Mouse (Mus musculus): ENCODE results near the gene Hoxd1. TPM values are rescaled to one million over a fixed set of nuclear protein-coding genes. Genes with fewer than 3 reads are reported as not detected.

Hoxd1 gene
- polyA plus RNA-seq, 2 experiments = not detected

- Histone ChIP-seq H3K27me3 (ENCODE audit: control insufficient read depth, insufficient read depth, low read length) (peaks cover 91% of the 10 kb centered on the region), H3K4me3 (ENCODE audit: insufficient read depth in 1 of 2, low read depth in 2 of 2, low read length in 2 of 2) (no peak overlapping the region)
- TF ChIP-seq EP300 (IDR thresholded peaks at IDR 0.05; ENCODE audit: low read depth) (no peak), CTCF (IDR thresholded peaks at IDR 0.05; ENCODE audit: low read depth) (no peak)
These were observed 15.8 kb upstream of the Hoxd1 start for GRCm38 (mm10) chr2:74747006-74747405.

GRCm38 (mm10) chr2:74747661-74748141, 15.1 kb upstream of the Hoxd1 start:
- H3K27me3 ChIP-seq (ENCODE audit: control insufficient read depth, insufficient read depth, low read length) = peaks cover 94% of the 10 kb centered on the region
- H3K9me3 ChIP-seq (ENCODE audit: control insufficient read depth, low read length) = no peaks in the 10 kb centered on the region
- ATAC-seq (ENCODE audit: insufficient read depth) (no peak), DNase-seq (ENCODE audit: low read depth in 3 of 3, low spot score in 3 of 3) (no peak)
- no peak for TF ChIP-seq EP300 (IDR thresholded peaks at IDR 0.05; ENCODE audit: low read depth)
- TF ChIP-seq CTCF (IDR thresholded peaks at IDR 0.05; ENCODE audit: low read depth) = no peak
- H3K4me1 ChIP-seq (replicated peaks; ENCODE audit: control insufficient read depth in 2 of 2, insufficient read depth in 2 of 2, low read length in 1 of 2) = no peaks in the 10 kb centered on the region
- H3K27ac ChIP-seq = no peak overlapping the region
- no peak overlapping the region for H3K9ac ChIP-seq (replicated peaks)
- WGBS (ENCODE audit: insufficient replicate concordance) = 18% methylated on average over 11 of the region's 11 CpGs
- H3K4me3 ChIP-seq (ENCODE audit: insufficient read depth in 1 of 2, low read depth in 2 of 2, low read length in 2 of 2) = no peak overlapping the region
- no peaks in the 10 kb centered on the region for H3K36me3 ChIP-seq (replicated peaks; ENCODE audit: control insufficient read depth, insufficient read depth, low read depth)
- no peak overlapping the region for H3K4me2 ChIP-seq (ENCODE audit: low read depth)

More at GRCm38 (mm10) chr2:74747006-74747405, 15.8 kb upstream of the Hoxd1 start:
- ATAC-seq (ENCODE audit: insufficient read depth) (no peak), DNase-seq (ENCODE audit: low read depth in 3 of 3, low spot score in 3 of 3) (no peak)
- H3K9me3 ChIP-seq (ENCODE audit: control insufficient read depth, low read length) = no peaks in the 10 kb centered on the region
- no peaks in the 10 kb centered on the region for H3K36me3 ChIP-seq (replicated peaks; ENCODE audit: control insufficient read depth, insufficient read depth, low read depth)
- H3K9ac ChIP-seq (replicated peaks) = no peak overlapping the region
- H3K4me2 ChIP-seq (ENCODE audit: low read depth) = no peak overlapping the region
- 7% methylated on average over 24 of the region's 24 CpGs for WGBS (ENCODE audit: insufficient replicate concordance)
- no peak overlapping the region for H3K27ac ChIP-seq
- no peaks in the 10 kb centered on the region for H3K4me1 ChIP-seq (replicated peaks; ENCODE audit: control insufficient read depth in 2 of 2, insufficient read depth in 2 of 2, low read length in 1 of 2)

- Histone ChIP-seq H3K9ac (replicated peaks) (no peak overlapping the region), H3K27me3 (ENCODE audit: control insufficient read depth, insufficient read depth, low read length) (peaks cover 97% of the 10 kb centered on the region), H3K27ac (no peak overlapping the region), H3K4me3 (ENCODE audit: insufficient read depth in 1 of 2, low read depth in 2 of 2, low read length in 2 of 2) (no peak overlapping the region), H3K36me3 (replicated peaks; ENCODE audit: control insufficient read depth, insufficient read depth, low read depth) (no peaks in the 10 kb centered on the region), H3K4me1 (replicated peaks; ENCODE audit: control insufficient read depth in 2 of 2, insufficient read depth in 2 of 2, low read length in 1 of 2) (no peaks in the 10 kb centered on the region), H3K9me3 (ENCODE audit: control insufficient read depth, low read length) (no peaks in the 10 kb centered on the region), H3K4me2 (ENCODE audit: low read depth) (no peak overlapping the region)
- DNase-seq (ENCODE audit: low read depth in 3 of 3, low spot score in 3 of 3) = no peak
- WGBS (ENCODE audit: insufficient replicate concordance) = 14% methylated on average over 9 of the region's 9 CpGs
- no peak for ATAC-seq (ENCODE audit: insufficient read depth)
- TF ChIP-seq CTCF (IDR thresholded peaks at IDR 0.05; ENCODE audit: low read depth) = no peak
- no peak for TF ChIP-seq EP300 (IDR thresholded peaks at IDR 0.05; ENCODE audit: low read depth)
These were observed 14.3 kb upstream of the Hoxd1 start for GRCm38 (mm10) chr2:74748436-74748995.

- Histone ChIP-seq H3K4me1 (replicated peaks; ENCODE audit: control insufficient read depth in 2 of 2, insufficient read depth in 2 of 2, low read length in 1 of 2) (no peaks in the 10 kb centered on the region), H3K27me3 (ENCODE audit: control insufficient read depth, insufficient read depth, low read length) (peaks cover 99% of the 10 kb centered on the region), H3K36me3 (replicated peaks; ENCODE audit: control insufficient read depth, insufficient read depth, low read depth) (no peaks in the 10 kb centered on the region), H3K4me2 (ENCODE audit: low read depth) (no peak overlapping the region), H3K9ac (replicated peaks) (no peak overlapping the region), H3K4me3 (ENCODE audit: insufficient read depth in 1 of 2, low read depth in 2 of 2, low read length in 2 of 2) (no peak overlapping the region), H3K9me3 (ENCODE audit: control insufficient read depth, low read length) (no peaks in the 10 kb centered on the region), H3K27ac (no peak overlapping the region)
- TF ChIP-seq CTCF (IDR thresholded peaks at IDR 0.05; ENCODE audit: low read depth) (no peak), EP300 (IDR thresholded peaks at IDR 0.05; ENCODE audit: low read depth) (no peak)
- ATAC-seq (ENCODE audit: insufficient read depth) (no peak), DNase-seq (ENCODE audit: low read depth in 3 of 3, low spot score in 3 of 3) (no peak)
- 1% methylated on average over 47 of the region's 47 CpGs for WGBS (ENCODE audit: insufficient replicate concordance)
These were observed 13.3 kb upstream of the Hoxd1 start for GRCm38 (mm10) chr2:74749337-74750121.

- ATAC-seq (ENCODE audit: insufficient read depth) (no peak), DNase-seq (ENCODE audit: low read depth in 3 of 3, low spot score in 3 of 3) (no peak)
- TF ChIP-seq EP300 (IDR thresholded peaks at IDR 0.05; ENCODE audit: low read depth) (no peak), CTCF (IDR thresholded peaks at IDR 0.05; ENCODE audit: low read depth) (no peak)
- Histone ChIP-seq H3K4me3 (ENCODE audit: insufficient read depth in 1 of 2, low read depth in 2 of 2, low read length in 2 of 2) (no peak overlapping the region), H3K4me1 (replicated peaks; ENCODE audit: control insufficient read depth in 2 of 2, insufficient read depth in 2 of 2, low read length in 1 of 2) (no peaks in the 10 kb centered on the region), H3K9me3 (ENCODE audit: control insufficient read depth, low read length) (no peaks in the 10 kb centered on the region), H3K27ac (no peak overlapping the region), H3K36me3 (replicated peaks; ENCODE audit: control insufficient read depth, insufficient read depth, low read depth) (no peaks in the 10 kb centered on the region), H3K27me3 (ENCODE audit: control insufficient read depth, insufficient read depth, low read length) (peaks cover 96% of the 10 kb centered on the region), H3K9ac (replicated peaks) (no peak overlapping the region), H3K4me2 (ENCODE audit: low read depth) (no peak overlapping the region)
- 27% methylated on average over 5 of the region's 5 CpGs for WGBS (ENCODE audit: insufficient replicate concordance)
These were observed 12.0 kb upstream of the Hoxd1 start for GRCm38 (mm10) chr2:74750731-74751250.
